Mouse (Mus musculus): ENCODE data around the gene Rps7.

Gene Rps7

GRCm38 (mm10) chr12:28617297-28617696, 18.5 kb downstream of the Rps7 start:
- DNase-seq (ENCODE audit: low spot score in 2 of 2), result no peak

- no peak for DNase-seq (ENCODE audit: low spot score in 2 of 2)
These were observed 21.4 kb downstream of the Rps7 start for GRCm38 (mm10) chr12:28614401-28614800.

- no peak for DNase-seq (ENCODE audit: low spot score in 2 of 2)
These were observed 23.4 kb downstream of the Rps7 start for GRCm38 (mm10) chr12:28612391-28612790.

- DNase-seq (ENCODE audit: low spot score in 2 of 2), result no peak
These were observed 28.0 kb downstream of the Rps7 start for GRCm38 (mm10) chr12:28607546-28608305.

GRCm38 (mm10) chr12:28603494-28603893, 32.3 kb downstream of the Rps7 start:
- DNase-seq (ENCODE audit: low spot score in 2 of 2), result no peak

- DNase-seq (ENCODE audit: low spot score in 2 of 2), result no peak
These were observed 33.5 kb downstream of the Rps7 start for GRCm38 (mm10) chr12:28602259-28602658.

GRCm38 (mm10) chr12:28598526-28598991, 37.2 kb downstream of the Rps7 start:
- no peak for DNase-seq (ENCODE audit: low spot score in 2 of 2)

- DNase-seq (ENCODE audit: low spot score in 2 of 2), result no peak
These were observed 37.6 kb downstream of the Rps7 start for GRCm38 (mm10) chr12:28598110-28598509.

- DNase-seq (ENCODE audit: low spot score in 2 of 2), result no peak
These were observed 38.1 kb downstream of the Rps7 start for GRCm38 (mm10) chr12:28597699-28598098.

- no peak for DNase-seq (ENCODE audit: low spot score in 2 of 2)
These were observed 38.9 kb downstream of the Rps7 start for GRCm38 (mm10) chr12:28596851-28597250.

GRCm38 (mm10) chr12:28590428-28590827, 45.3 kb downstream of the Rps7 start:
- no peak for DNase-seq (ENCODE audit: low spot score in 2 of 2)

GRCm38 (mm10) chr12:28589090-28589868, 46.5 kb downstream of the Rps7 start:
- peak; percentile 82 to 90 for DNase-seq (ENCODE audit: low spot score in 2 of 2)

GRCm38 (mm10) chr12:28587949-28588348, 47.8 kb downstream of the Rps7 start:
- DNase-seq (ENCODE audit: low spot score in 2 of 2), result peak; percentile 36 to 56

- DNase-seq (ENCODE audit: low spot score in 2 of 2), result no peak
These were observed 51.7 kb downstream of the Rps7 start for GRCm38 (mm10) chr12:28584036-28584435.

GRCm38 (mm10) chr12:28582423-28582822, 53.3 kb downstream of the Rps7 start, which contains the start of gene Allc:
Gene Allc (minus strand): TSS chr12:28582523.
- DNase-seq (ENCODE audit: low spot score in 2 of 2), result no peak

Measured in frontal cortex, postnatal 25 days (tissue).